Mouse (Mus musculus) liver, embryonic 11.5 days (tissue): ENCODE results near the gene Lix1l. TPM values are rescaled to one million over a fixed set of nuclear protein-coding genes. Genes with fewer than 3 reads are reported as not detected.

ENCODE experiments used
- ATAC-seq: fragments of 200-750 bp; cut with Nextera tagmentation; replicated peaks from 2 replicates; pipeline ENCODE4 v1.8.0; 2017; ENCODE audit warnings: moderate number of reproducible peaks, mild to moderate bottlenecking, moderate TSS enrichment, moderate library complexity; ENCODE audit not compliant: low FRiP score
- DNase-seq: peaks from one replicate; pipeline ENCODE4 v3.0.0-alpha.2; 2017; ENCODE audit warnings: low spot score
- H3K27ac ChIP-seq: fragments of 300-500 bp; sonication (generic); 2 replicates; pipeline ENCODE4 v1.5.1; 2014; ENCODE audit warnings: mild to moderate bottlenecking, low read depth, low read length, control low read depth
- H3K27me3 ChIP-seq: fragments of 300-500 bp; sonication (generic); replicated peaks from 2 replicates; pipeline ENCODE4 v1.6.1; 2014; ENCODE audit warnings: low read length, mixed read lengths; ENCODE audit not compliant: control insufficient read depth, insufficient read depth
- H3K36me3 ChIP-seq: fragments of 300-500 bp; sonication (generic); 2 replicates; pipeline ENCODE4 v1.6.1; 2014; ENCODE audit warnings: mild to moderate bottlenecking, low read length, moderate library complexity, mixed read lengths; ENCODE audit not compliant: control insufficient read depth, insufficient read depth
- H3K4me1 ChIP-seq: fragments of 300-500 bp; sonication (generic); replicated peaks from 2 replicates; pipeline ENCODE4 v1.6.1; 2014; ENCODE audit warnings: low read length, mixed read lengths; ENCODE audit not compliant: control insufficient read depth, insufficient read depth
- H3K4me2 ChIP-seq: fragments of 300-500 bp; sonication (generic); 2 replicates; pipeline ENCODE4 v1.6.1; 2014; ENCODE audit warnings: mild to moderate bottlenecking, control low read depth, moderate library complexity
- H3K4me3 ChIP-seq: fragments of 300-500 bp; sonication (generic); 2 replicates; pipeline ENCODE4 v1.5.1; 2014; ENCODE audit warnings: low read depth, low read length, control low read depth
- H3K9ac ChIP-seq: fragments of 300-500 bp; sonication (generic); 2 replicates; pipeline ENCODE4 v1.6.1; 2014; ENCODE audit warnings: low read depth, low read length, control low read depth
- H3K9me3 ChIP-seq: fragments of 300-500 bp; sonication (generic); 2 replicates; pipeline ENCODE4 v1.6.1; 2016; ENCODE audit warnings: low read length, inconsistent platforms, mixed read lengths; ENCODE audit not compliant: control insufficient read depth
- WGBS: fragments of 180-500 bp; shearing (Covaris S2); extraction: QIAGEN DNeasy Blood & Tissue Kit; methylation state at CpG from one replicate; pipeline ENCODE4 v1.1.7; 2014; 5-methylcytosine and 5-hydroxymethylcytosine counted together
- polyA plus RNA-seq: library from polyadenylated mRNA; unstranded; fragments of >200 nt; fragmentation: Nextera tagmentation; extraction: Ambion mirVana; gene quantifications from 2 replicates; pipeline ENCODE4 v1.2.1, GENCODE M21; 2014

Gene Lix1l
- polyA plus RNA-seq, 1 experiment from 2014 or later: 3.1 TPM

DNA sequence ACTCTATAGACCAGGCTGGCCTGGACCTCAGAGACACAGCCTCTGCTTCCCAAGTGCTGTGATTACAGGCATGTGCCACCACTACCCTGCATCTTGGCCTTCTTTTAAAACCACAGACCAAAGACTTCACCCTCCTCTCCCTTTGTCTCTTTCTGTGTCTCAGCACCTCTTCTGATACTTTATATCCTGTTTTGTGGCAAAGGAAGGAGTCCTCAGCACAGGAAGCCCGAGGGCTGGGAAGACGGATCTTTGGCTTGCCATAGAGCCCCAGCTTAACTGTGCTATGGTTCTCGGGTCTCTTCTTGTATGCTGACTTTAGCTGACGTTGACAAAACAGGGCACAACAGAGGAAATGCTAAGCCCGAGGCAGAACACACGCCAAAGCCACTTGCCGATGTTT is 30.3 kb upstream of the Lix1l start:
- H3K27ac ChIP-seq: peak overlapping the region; percentile 34; the same call in 1 of the 2 replicates
- H3K36me3 ChIP-seq: no peaks in the 10 kb centered on the region
- DNase-seq (no peak), ATAC-seq (no peak)
- H3K4me3 ChIP-seq: no peak overlapping the region
- no peak overlapping the region for H3K4me2 ChIP-seq
- no peaks in the 10 kb centered on the region for H3K27me3 ChIP-seq
- H3K9ac ChIP-seq: no peak overlapping the region
- peaks cover 22% of the 10 kb centered on the region for H3K4me1 ChIP-seq
- no peaks in the 10 kb centered on the region for H3K9me3 ChIP-seq
- WGBS: 58% methylated on average over 7 of the region's 7 CpGs

DNA sequence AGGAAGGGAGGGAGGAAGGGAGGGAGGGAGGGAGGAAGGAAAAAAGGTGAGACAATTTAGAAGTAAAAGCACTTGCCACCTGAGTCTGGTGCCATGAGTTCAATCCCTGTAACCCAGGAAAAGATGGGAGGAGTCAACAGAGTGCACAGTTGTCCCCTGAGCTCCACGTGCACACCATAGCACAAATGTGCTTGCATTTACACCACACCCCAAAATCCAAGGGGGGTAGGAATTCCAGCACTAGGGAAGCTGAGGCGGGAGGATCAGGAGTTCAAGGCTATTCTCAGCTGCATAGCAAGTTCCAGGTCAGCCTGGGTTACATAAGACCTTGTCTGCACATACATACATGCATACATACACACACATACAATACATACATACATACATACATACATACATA is 29.6 kb upstream of the Lix1l start:
- no peak overlapping the region for H3K4me2 ChIP-seq
- no peak for DNase-seq
- H3K36me3 ChIP-seq: no peaks in the 10 kb centered on the region
- H3K9ac ChIP-seq: no peak overlapping the region
- no peak for ATAC-seq
- H3K27ac ChIP-seq: no peak overlapping the region
- H3K27me3 ChIP-seq: no peaks in the 10 kb centered on the region
- H3K4me1 ChIP-seq: peaks cover 25% of the 10 kb centered on the region
- H3K4me3 ChIP-seq: no peak overlapping the region
- WGBS: 62% methylated on average over 2 of the region's 2 CpGs
- H3K9me3 ChIP-seq: no peaks in the 10 kb centered on the region

DNA sequence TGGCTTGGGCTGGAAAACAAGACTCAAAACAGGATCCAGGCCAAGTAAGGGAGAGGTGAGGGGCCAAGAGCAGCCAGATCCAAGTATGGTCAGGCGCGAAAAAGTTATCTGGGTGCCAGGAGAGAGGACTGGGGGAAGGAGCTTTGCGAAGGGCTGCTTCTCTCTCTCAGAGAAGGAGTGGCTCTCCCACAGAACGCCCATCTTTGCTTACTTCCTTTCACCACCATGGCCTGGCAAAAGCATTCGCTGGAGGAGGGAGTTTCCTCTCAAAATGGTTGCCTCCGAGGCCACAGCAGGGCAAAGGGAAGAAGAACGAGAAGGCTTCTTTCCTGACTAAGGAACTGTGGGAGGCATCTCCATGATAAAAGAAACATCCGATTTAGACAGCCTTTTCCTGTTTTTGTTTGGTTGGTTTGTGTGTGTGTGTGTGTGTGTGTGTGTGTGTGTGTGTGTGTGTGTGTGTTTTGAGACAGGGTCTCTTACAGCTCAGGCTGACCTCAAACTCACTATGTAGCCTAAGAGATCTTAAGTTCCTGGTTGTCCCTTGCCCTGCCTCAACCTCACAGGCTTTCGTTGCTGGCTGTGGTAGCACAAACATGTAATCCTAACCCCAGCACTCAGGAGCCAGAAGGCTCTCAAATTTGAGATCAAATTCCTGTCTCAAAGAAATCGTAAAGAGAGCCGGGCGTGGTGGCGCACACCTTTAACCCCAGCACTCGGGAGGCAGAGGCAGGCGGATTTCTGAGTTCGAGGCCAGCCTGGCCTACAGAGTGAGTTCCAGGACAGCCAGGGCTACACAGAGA is 28.9 kb upstream of the Lix1l start:
- DNase-seq: no peak
- 0 out of 2 replicates have a peak overlapping the region, but pooled peaks have one; percentile 20 for H3K9ac ChIP-seq
- ATAC-seq: no peak
- no peak overlapping the region for H3K4me3 ChIP-seq
- H3K4me2 ChIP-seq: no peak overlapping the region
- H3K9me3 ChIP-seq: no peaks in the 10 kb centered on the region
- 59% methylated on average over 16 of the region's 16 CpGs for WGBS
- H3K27ac ChIP-seq: peak overlapping the region; percentile 38
- no peaks in the 10 kb centered on the region for H3K36me3 ChIP-seq
- H3K4me1 ChIP-seq: peaks cover 32% of the 10 kb centered on the region
- no peaks in the 10 kb centered on the region for H3K27me3 ChIP-seq

DNA sequence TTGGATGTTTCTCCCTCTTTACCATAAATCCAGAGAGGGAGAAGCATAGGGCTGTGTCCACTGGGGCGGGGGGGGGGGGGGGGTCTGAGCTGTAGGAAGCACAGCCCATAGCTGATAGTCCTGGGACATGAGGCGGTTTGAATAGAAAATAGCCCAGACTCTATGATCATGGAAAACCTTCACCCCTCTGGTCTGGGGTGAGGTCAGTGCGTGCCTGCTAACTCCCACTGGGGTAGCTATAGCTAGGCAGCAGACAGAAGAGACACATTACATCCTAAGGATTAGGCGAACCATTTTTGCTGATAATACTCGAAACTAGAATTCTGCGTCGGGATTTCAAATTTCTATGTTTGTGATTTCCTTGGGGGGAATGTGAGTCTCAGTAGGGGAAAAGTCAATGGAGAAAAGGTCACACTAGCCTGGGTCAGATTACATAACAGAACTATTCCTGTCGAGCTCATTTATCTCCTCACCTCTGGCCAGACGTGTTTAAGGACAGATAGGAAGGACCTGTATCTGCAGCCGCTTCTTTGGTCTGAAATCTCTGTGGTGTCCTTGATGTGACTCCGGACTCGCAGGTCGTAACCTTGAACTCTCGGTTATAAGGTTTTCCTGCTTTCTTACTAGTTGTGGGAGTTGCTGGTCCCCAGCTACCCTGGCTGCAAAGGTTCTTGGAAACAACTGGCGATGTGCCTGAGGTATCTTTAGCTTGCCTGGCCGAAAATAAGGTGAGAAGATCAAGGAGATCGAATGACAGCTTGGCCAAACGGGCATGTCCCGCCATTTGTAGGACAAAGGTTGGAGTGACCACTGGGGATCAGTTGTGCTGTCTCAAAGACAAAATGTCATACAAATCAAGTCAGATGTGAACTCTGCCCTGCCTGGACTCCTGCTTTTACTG is 27.1 kb upstream of the Lix1l start:
- no peaks in the 10 kb centered on the region for H3K9me3 ChIP-seq
- ATAC-seq: no peak
- H3K27me3 ChIP-seq: no peaks in the 10 kb centered on the region
- no peak overlapping the region; the same call in 1 of the 2 replicates for H3K27ac ChIP-seq
- H3K9ac ChIP-seq: no peak overlapping the region
- H3K36me3 ChIP-seq: no peaks in the 10 kb centered on the region
- no peak overlapping the region for H3K4me3 ChIP-seq
- peaks cover 34% of the 10 kb centered on the region for H3K4me1 ChIP-seq
- WGBS: 59% methylated on average over 19 of the region's 19 CpGs
- no peak for DNase-seq
- no peak overlapping the region for H3K4me2 ChIP-seq

DNA sequence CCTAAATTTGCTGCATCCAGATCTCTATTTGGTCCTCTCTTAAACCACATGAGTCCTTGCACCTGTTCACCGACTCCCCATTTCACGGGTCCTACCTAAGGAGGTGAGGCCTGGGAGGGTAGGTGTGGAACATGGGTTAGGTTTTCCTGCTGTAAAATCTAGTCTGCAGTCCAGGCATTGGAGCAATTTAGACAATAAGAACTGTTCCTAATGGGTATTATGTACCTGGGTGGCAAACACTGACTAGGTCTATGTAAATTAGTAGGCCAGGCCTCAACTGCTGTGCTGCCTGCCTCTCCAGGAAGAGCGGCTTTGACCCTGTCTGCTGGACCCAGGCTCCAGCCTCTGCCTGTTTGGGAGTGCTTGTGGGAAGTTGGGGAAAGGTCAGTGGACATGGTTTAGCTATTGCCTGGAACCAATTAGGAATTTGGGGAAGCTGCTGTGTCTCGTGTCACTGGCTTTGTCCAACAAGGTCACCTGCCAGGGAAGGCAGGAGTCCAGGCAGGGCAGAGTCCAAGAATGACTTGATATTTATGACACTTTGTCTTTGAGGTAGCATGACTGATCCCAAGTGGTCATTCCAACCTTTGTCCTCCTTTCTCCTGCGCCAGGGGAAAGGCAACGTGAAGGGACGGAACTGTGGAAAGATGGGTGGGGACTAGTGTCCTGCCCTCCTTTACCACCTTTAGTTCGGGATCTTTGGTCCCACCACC is 25.5 kb upstream of the Lix1l start:
- WGBS: 83% methylated on average over 8 of the region's 8 CpGs
- no peaks in the 10 kb centered on the region for H3K36me3 ChIP-seq
- DNase-seq (no peak), ATAC-seq (no peak)
- peak overlapping the region; percentile 79 for H3K4me2 ChIP-seq
- no peak overlapping the region for H3K27ac ChIP-seq
- no peaks in the 10 kb centered on the region for H3K9me3 ChIP-seq
- H3K27me3 ChIP-seq: no peaks in the 10 kb centered on the region
- no peak overlapping the region for H3K4me3 ChIP-seq
- peaks cover 42% of the 10 kb centered on the region for H3K4me1 ChIP-seq
- H3K9ac ChIP-seq: no peak overlapping the region; the same call in 1 of the 2 replicates

DNA sequence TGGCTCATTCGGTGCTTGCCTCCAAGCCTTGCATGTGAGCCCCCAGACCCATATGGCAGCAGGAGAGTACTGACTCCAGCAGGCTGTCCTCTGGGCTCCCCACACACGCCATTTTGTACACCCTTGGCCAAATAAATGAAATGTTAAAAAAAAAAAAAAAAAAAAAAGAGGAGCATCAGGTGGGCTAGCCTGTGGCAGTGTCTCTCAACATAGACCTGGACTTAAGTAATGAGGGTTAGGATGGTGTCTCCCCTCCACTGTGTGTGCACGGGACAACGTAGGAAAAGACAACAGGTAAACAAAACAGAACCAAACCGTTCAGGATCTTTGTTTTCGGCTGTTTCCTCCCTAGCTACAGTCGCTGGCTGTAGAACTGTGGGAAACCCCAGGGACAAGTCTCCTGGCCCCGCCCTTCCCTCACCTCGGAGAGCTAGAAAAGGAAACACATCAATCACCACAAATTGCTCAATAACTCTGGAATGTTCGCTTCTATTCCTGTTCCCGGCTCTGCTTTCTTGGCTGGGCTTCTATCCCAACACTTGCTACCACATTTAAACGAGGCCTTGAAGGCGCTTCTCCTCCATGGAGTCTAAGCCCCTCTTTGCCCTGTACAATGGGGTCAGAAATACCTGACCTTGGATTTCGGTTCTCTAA is 24.8 kb upstream of the Lix1l start:
- H3K9me3 ChIP-seq: no peaks in the 10 kb centered on the region
- peak overlapping the region; percentile 79 for H3K4me2 ChIP-seq
- ATAC-seq (peak; percentile 19; the same call in 1 of the 2 replicates), DNase-seq (no peak)
- no peaks in the 10 kb centered on the region for H3K36me3 ChIP-seq
- H3K9ac ChIP-seq: peak overlapping the region; percentile 50
- H3K27me3 ChIP-seq: no peaks in the 10 kb centered on the region
- H3K27ac ChIP-seq: peak overlapping the region; percentile 81
- WGBS: 32% methylated on average over 14 of the region's 14 CpGs
- peak overlapping the region; percentile 36 for H3K4me3 ChIP-seq
- peaks cover 45% of the 10 kb centered on the region for H3K4me1 ChIP-seq

DNA sequence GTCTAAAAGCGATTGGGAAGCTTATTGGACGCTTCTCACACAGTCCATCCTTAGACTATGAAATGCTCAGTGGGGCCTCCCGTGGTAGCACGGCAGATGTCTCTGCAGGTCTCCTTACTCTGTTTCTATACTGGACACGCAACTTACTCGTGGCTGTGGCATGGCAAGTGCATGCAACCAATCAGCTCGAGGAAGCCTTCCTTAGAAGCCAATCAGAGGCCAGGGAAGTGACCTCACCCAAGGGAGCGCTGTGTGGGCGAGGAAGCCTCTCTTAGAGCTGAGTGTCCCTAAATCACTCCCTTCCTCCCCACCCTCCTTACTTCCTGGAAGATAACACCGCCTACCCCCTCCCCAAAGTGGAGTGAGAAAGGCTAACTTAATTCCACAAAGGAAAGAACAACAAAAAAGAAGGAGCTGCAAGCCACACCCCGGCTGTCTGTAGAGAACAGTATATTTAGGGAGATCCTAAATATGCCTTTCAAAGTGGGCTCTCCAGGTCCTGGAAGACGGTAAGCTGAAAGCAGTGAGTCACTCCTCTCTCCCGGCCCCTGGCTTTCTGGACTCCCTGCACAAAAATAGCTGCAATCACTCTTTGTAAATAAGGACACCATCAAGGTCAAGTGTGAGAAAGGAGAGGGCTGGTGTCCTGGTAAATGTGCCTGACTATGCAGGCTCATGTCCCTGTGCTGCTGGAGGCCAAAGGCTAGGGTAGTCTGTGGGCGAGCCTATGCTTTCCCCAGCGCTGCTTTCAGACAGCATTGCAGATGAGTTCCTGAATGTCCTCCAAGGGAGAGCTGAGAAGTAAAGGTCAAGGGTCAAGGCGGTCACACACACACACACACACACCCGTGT is 24.0 kb upstream of the Lix1l start, which contains the start of gene Gm16253:
Gene Gm16253 (plus strand): TSS at position 295 of the 852 bp plus-strand sequence.
- peak within 1 kb of the TSS; percentile 50 for H3K9ac ChIP-seq

More for the DNA sequence above, 24.0 kb upstream of the Lix1l start, which contains the start of gene Gm16253:
- H3K27ac ChIP-seq: peak within 1 kb of the TSS; percentile 81
- peak within 1 kb of the TSS; percentile 36 for H3K4me3 ChIP-seq
- no peaks in the 10 kb centered on the region for H3K36me3 ChIP-seq
- H3K4me1 ChIP-seq: peaks cover 40% of the 10 kb centered on the region
- H3K4me2 ChIP-seq: peak within 1 kb of the TSS; percentile 79
- DNase-seq (peak; percentile 82), ATAC-seq (peak; percentile 84)
- H3K9me3 ChIP-seq: no peaks in the 10 kb centered on the region
- WGBS: 19% methylated on average over 17 of the region's 17 CpGs
- no peaks in the 10 kb centered on the region for H3K27me3 ChIP-seq
